Mouse (Mus musculus) hindbrain, embryonic 13.5 days (tissue): ENCODE results near the gene Abtb1. TPM values are rescaled to one million over a fixed set of nuclear protein-coding genes. Genes with fewer than 3 reads are reported as not detected.
A peak's percentile ranks its signal among the peaks of the same experiment; 100 is the strongest.

Experiments
- ATAC-seq: fragments of 200-750 bp; cut with Nextera tagmentation; 2 replicates; pipeline ENCODE4 v1.8.0; 2017; ENCODE audit warnings: moderate TSS enrichment; ENCODE audit not compliant: low FRiP score
- H3K27ac ChIP-seq: fragments of 300-500 bp; sonication (generic); 2 replicates; pipeline ENCODE4 v1.5.1; 2015; ENCODE audit warnings: inconsistent platforms, mild to moderate bottlenecking, moderate library complexity
- H3K27me3 ChIP-seq: fragments of 300-500 bp; sonication (generic); 2 replicates; pipeline ENCODE4 v1.6.1; 2015; ENCODE audit warnings: mild to moderate bottlenecking, inconsistent platforms
- H3K36me3 ChIP-seq: fragments of 300-500 bp; sonication (generic); 2 replicates; pipeline ENCODE4 v1.6.1; 2015; ENCODE audit warnings: mild to moderate bottlenecking, inconsistent platforms
- H3K4me1 ChIP-seq: fragments of 300-500 bp; sonication (generic); replicated peaks from 2 replicates; pipeline ENCODE4 v1.6.1; 2015; ENCODE audit warnings: inconsistent platforms
- H3K4me2 ChIP-seq: fragments of 300-500 bp; sonication (generic); 2 replicates; pipeline ENCODE4 v1.6.1; 2015; ENCODE audit warnings: inconsistent platforms, mild to moderate bottlenecking, moderate library complexity
- H3K4me3 ChIP-seq: fragments of 300-500 bp; sonication (generic); 2 replicates; pipeline ENCODE4 v1.5.1; 2015; ENCODE audit warnings: mild to moderate bottlenecking, inconsistent platforms
- H3K9ac ChIP-seq: fragments of 300-500 bp; sonication (generic); 2 replicates; pipeline ENCODE4 v1.6.1; 2015; ENCODE audit warnings: mild to moderate bottlenecking, inconsistent platforms
- H3K9me3 ChIP-seq: fragments of 300-500 bp; sonication (generic); 2 replicates; pipeline ENCODE4 v1.6.1; 2016; ENCODE audit warnings: inconsistent platforms
- WGBS: fragments of 180-500 bp; shearing (Covaris S2); methylation state at CpG from one replicate; pipeline ENCODE4 v1.1.7; 2015; 5-methylcytosine and 5-hydroxymethylcytosine counted together
- polyA plus RNA-seq: library from polyadenylated mRNA; unstranded; fragments of >200 nt; fragmentation: Nextera tagmentation; extraction: Ambion mirVana; gene quantifications from 2 replicates; pipeline ENCODE4 v1.2.1, GENCODE M21; 2015

Gene Abtb1
- polyA plus RNA-seq, 1 experiment from 2014 or later = 36.3 TPM

DNA sequence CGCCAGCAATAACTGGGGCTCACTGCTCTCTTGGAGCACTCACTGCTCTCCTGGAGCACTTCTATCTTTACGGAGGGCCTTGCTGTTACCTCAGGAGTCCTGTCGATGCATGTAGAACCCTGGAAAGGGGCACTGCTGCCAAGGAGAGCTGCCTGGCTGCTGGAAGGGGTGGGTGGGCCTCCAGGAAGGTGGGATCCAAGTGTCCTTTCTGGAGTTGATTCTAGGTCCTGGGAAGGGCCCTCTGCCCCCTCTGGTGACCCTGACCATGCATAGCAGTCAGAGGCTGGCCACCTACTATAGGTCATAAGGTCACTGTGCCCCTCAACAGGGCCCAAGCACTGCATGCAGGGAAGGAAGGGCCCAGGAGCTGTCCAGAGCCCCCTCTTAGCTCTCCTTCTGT is 14.8 kb downstream of the Abtb1 start:
- 50% methylated on average over 3 of the region's 3 CpGs for WGBS
- H3K4me3 ChIP-seq = no peak overlapping the region
- no peak overlapping the region for H3K4me2 ChIP-seq
- peak overlapping the region; percentile 58 for H3K27ac ChIP-seq
- 0 out of 2 replicates have a peak, but pooled peaks cover 5% of the 10 kb centered on the region for H3K27me3 ChIP-seq
- H3K4me1 ChIP-seq = peaks cover 20% of the 10 kb centered on the region
- H3K9ac ChIP-seq = no peak overlapping the region
- no peaks in the 10 kb centered on the region for H3K9me3 ChIP-seq
- ATAC-seq = no peak
- H3K36me3 ChIP-seq = no peaks in the 10 kb centered on the region

DNA sequence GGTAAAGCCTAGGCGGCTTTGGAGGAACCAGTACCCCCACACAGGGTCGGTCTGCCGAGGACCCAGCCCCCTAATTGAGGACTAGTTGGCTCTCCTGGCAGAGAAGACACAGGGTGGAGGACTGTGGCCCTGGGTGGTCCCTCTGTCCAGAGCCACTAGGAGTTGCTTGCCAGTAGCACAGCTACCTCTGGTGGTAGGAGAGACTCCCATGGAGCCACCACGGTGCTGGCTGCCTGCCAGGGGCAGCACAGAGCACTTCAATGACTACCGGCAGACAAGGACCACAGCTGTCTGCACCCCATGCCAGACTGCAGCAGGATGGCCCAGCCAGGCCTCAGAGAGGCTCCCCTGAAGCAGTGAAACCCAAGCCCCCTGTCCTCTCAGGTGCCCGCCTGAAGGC is 15.2 kb downstream of the Abtb1 start:
- no peak overlapping the region for H3K4me3 ChIP-seq
- H3K9ac ChIP-seq = no peak overlapping the region
- no peaks in the 10 kb centered on the region for H3K9me3 ChIP-seq
- no peak overlapping the region for H3K4me2 ChIP-seq
- 37% methylated on average over 6 of the region's 6 CpGs for WGBS
- H3K36me3 ChIP-seq = no peaks in the 10 kb centered on the region
- peaks cover 22% of the 10 kb centered on the region for H3K4me1 ChIP-seq
- 0 out of 2 replicates have a peak, but pooled peaks cover 5% of the 10 kb centered on the region for H3K27me3 ChIP-seq
- peak overlapping the region; percentile 58 for H3K27ac ChIP-seq
- peak; percentile 27; the same call in 1 of the 2 replicates for ATAC-seq

DNA sequence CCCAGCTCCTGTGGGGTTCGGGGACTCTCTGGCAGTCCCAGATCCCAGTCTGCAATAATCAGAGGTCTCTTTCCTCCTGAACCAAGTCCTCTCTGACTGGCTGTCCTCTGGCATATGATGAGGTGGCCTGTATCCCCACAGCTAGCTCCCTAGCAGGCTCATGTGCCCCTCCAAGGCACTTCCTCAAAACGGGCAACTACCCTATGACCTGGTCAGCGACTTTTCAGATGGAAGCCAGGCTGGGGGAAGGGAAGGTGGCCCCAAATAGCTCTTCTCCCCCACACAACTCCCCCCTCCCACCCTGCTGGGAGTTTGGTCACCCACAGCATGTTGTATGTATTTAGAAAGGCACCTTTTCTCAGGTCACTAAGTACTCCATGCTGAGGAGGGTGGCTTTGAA is 15.7 kb downstream of the Abtb1 start:
- H3K4me1 ChIP-seq = peaks cover 22% of the 10 kb centered on the region
- no peak overlapping the region for H3K27ac ChIP-seq
- no peak overlapping the region for H3K9ac ChIP-seq
- 0 out of 2 replicates have a peak, but pooled peaks cover 5% of the 10 kb centered on the region for H3K27me3 ChIP-seq
- no peak overlapping the region for H3K4me3 ChIP-seq
- no peaks in the 10 kb centered on the region for H3K9me3 ChIP-seq
- no peaks in the 10 kb centered on the region for H3K36me3 ChIP-seq
- no peak for ATAC-seq
- no peak overlapping the region for H3K4me2 ChIP-seq
- WGBS = 58% methylated on average over 3 of the region's 3 CpGs

DNA sequence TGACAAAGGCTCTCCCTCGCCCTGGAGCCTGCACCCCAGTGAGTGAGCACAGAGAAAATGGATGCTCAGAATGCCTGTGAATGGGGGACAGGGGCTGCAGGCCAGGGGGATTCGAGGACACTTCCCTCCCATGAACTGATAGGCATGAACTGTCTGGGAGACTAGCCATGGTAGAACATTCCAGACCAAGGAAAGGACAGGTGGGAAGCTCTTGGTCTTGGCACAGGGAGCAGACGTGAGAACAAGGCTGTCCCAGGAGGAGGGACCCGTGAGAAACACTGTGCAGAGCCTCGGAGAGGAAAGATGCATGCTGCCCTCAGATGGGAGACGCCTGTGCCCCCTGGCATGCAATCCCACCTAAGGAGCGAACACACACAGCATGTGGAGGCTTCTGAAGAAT is 17.6 kb downstream of the Abtb1 start:
- Histone ChIP-seq H3K27ac (no peak overlapping the region), H3K4me3 (no peak overlapping the region), H3K4me2 (no peak overlapping the region), H3K9ac (no peak overlapping the region), H3K9me3 (no peaks in the 10 kb centered on the region), H3K27me3 (0 out of 2 replicates have a peak, but pooled peaks cover 5% of the 10 kb centered on the region), H3K4me1 (peaks cover 22% of the 10 kb centered on the region), H3K36me3 (no peaks in the 10 kb centered on the region)
- no peak for ATAC-seq
- WGBS = 55% methylated on average over 7 of the region's 7 CpGs

DNA sequence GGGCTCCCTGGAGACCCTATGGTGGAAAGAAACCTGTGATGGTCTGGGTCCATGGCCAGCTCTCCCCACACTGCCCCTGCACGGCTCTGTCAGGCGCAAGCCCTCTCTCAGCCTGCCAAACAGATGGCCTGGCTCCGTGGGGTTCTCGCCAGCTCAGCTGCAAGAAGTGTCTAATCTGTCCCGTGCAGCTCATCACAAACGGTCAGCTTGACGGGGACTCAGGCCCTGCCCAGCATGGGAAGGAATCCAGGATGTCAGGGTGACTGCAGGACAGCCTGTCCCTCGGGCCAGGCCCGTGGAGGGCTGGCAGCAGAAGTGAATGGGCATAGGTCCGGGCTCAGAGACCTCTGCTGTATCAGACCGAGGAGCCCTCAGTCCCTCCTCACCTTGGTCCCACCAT is 19.9 kb downstream of the Abtb1 start:
- Histone ChIP-seq H3K36me3 (no peaks in the 10 kb centered on the region), H3K27me3 (0 out of 2 replicates have a peak, but pooled peaks cover 5% of the 10 kb centered on the region), H3K27ac (no peak overlapping the region), H3K4me2 (no peak overlapping the region), H3K9ac (no peak overlapping the region), H3K4me3 (no peak overlapping the region), H3K9me3 (no peaks in the 10 kb centered on the region), H3K4me1 (peaks cover 10% of the 10 kb centered on the region)
- 65% methylated on average over 11 of the region's 11 CpGs for WGBS
- no peak for ATAC-seq

DNA sequence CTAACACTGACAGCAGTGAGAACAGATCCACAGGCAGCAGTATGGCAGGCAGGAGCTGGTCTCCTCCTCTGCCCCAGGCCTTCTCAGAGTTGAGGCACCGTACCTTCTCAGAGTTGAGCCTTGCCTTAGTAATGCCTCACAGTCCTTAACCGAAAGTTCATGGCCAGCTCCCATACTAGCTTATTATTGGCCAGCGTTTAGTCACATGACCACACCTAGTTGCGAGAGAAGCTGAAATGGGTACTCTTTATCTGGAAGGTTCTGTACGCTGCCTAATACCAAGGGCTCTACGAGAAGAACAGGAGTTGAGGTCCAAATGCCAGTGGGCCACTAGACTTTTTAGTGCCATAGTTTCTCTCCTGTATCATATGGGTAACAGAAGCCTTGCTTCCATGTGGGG is 20.5 kb downstream of the Abtb1 start:
- WGBS = 95% methylated on average over 6 of the region's 6 CpGs
- Histone ChIP-seq H3K4me3 (no peak overlapping the region), H3K4me2 (no peak overlapping the region), H3K9ac (no peak overlapping the region), H3K36me3 (no peaks in the 10 kb centered on the region), H3K9me3 (no peaks in the 10 kb centered on the region), H3K4me1 (0 out of 2 replicates have a peak, but pooled peaks cover 4% of the 10 kb centered on the region), H3K27ac (no peak overlapping the region), H3K27me3 (0 out of 2 replicates have a peak, but pooled peaks cover 5% of the 10 kb centered on the region)
- ATAC-seq = no peak

DNA sequence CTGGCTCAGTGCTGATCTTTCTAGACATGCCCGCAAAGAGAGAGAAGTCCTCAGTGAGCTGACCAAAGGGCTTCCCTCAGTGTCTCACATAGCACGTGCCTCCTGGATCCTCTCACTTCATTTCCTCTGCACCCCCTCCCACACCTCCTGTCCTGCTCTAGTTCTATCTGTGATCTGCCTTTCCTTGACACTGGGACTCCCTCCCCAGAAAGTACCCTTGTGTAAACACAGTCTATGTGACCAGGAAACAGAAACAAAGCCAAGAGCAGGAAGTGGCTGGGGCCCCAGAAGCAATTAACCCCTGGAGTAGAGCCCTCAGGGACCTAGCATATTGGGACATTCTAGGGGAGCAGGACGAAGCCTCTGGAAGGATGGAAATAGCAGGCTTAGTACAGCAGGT is 20.9 kb downstream of the Abtb1 start:
- H3K9ac ChIP-seq = no peak overlapping the region
- H3K4me3 ChIP-seq = no peak overlapping the region
- no peak overlapping the region for H3K4me2 ChIP-seq
- 59% methylated on average over 3 of the region's 3 CpGs for WGBS
- 0 out of 2 replicates have a peak, but pooled peaks cover 3% of the 10 kb centered on the region for H3K4me1 ChIP-seq
- H3K36me3 ChIP-seq = no peaks in the 10 kb centered on the region
- ATAC-seq = no peak
- no peak overlapping the region for H3K27ac ChIP-seq
- no peaks in the 10 kb centered on the region for H3K9me3 ChIP-seq
- 0 out of 2 replicates have a peak, but pooled peaks cover 5% of the 10 kb centered on the region for H3K27me3 ChIP-seq

DNA sequence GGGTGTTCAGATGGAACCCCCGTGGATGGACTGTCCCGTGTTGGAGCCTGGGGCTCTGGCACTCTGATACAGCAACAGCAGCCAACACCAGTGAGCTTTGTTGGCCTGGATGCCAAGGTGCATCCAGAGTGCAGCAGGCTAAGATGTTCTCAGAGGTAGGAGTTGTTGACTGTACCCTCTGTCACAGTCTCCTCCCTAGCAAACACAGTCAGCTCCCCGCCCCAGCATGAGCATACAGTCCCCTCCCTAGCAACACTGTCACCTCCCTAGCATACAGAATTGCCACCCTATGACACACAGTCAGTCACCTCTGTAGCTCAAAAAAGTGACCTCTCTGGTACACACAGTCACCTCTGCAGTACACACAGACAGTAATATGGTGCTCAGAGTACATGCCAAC is 24.9 kb downstream of the Abtb1 start:
- Histone ChIP-seq H3K36me3 (no peaks in the 10 kb centered on the region), H3K9ac (no peak overlapping the region), H3K27ac (no peak overlapping the region), H3K4me2 (no peak overlapping the region), H3K4me3 (no peak overlapping the region), H3K4me1 (peaks cover 15% of the 10 kb centered on the region), H3K9me3 (no peaks in the 10 kb centered on the region), H3K27me3 (0 out of 2 replicates have a peak, but pooled peaks cover 3% of the 10 kb centered on the region)
- no peak for ATAC-seq
- 88% methylated on average over 3 of the region's 3 CpGs for WGBS

DNA sequence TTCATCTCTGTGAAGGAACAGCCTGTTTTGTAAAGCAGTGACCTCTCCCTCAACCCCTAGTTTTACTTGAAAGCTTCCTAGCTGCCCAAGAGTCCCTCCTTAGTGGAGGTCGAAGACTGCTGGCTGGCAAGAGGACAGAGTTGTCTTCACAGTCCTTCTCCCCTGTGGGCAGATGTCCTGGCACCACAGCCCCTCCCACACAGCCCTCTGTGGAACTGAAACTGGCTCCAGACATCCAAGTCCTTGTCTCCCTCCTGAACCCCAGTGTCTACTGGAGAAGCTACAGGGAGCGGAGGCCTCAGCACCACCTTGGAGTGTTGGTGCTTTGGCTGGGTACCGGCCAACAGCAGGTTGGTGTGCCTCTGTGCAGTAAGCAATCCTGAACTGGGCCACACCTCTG is 26.3 kb downstream of the Abtb1 start:
- Histone ChIP-seq H3K27ac (no peak overlapping the region), H3K36me3 (no peaks in the 10 kb centered on the region), H3K4me1 (peaks cover 17% of the 10 kb centered on the region), H3K4me3 (no peak overlapping the region), H3K27me3 (0 out of 2 replicates have a peak, but pooled peaks cover 3% of the 10 kb centered on the region), H3K4me2 (no peak overlapping the region), H3K9ac (no peak overlapping the region), H3K9me3 (no peaks in the 10 kb centered on the region)
- no peak for ATAC-seq
- 78% methylated on average over 3 of the region's 3 CpGs for WGBS

DNA sequence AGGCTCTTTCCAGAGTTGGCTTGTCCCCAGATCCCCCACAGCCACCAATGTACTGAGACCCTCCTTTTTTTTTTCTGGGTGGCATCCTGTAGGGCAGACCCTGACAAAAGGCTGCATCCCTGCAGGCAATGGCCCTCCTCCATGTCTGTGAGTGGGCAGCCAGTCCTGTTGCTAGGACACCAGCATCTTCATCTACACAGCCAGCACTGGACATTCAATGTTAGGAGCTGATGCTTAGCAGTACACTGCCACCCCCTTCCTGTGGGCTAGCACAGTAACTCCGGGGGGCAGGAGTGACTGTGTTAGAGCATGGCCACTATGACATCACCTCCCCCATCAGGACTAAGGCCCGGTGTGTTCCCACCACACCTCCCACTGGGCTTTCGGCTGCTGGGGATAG is 26.7 kb downstream of the Abtb1 start:
- WGBS = 43% methylated on average over 3 of the region's 3 CpGs
- no peak for ATAC-seq
- H3K4me2 ChIP-seq = no peak overlapping the region

DNA sequence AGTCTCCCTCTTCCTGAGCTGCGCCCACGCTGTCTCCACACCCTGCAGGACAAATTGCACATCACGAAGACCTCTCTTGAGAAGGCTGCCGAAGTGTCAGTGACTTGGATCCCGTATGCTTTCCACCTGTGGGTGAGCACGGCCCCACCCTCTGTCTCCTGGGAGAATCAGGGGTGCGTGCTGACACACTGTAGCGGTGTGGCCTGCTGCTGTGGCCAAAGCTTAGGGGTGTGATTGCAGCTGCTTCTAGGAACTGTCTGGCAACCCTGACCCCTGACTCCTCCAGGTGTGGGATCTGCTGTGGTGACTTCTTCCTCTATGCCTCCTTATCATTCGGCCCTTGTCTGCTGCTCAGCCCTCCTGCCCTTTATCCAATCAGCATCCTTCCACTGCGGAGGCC is 28.0 kb downstream of the Abtb1 start:
- Histone ChIP-seq H3K27ac (no peak overlapping the region), H3K4me3 (no peak overlapping the region), H3K4me2 (no peak overlapping the region), H3K27me3 (0 out of 2 replicates have a peak, but pooled peaks cover 3% of the 10 kb centered on the region), H3K4me1 (peaks cover 29% of the 10 kb centered on the region), H3K9ac (no peak overlapping the region), H3K36me3 (no peaks in the 10 kb centered on the region), H3K9me3 (no peaks in the 10 kb centered on the region)
- 83% methylated on average over 10 of the region's 10 CpGs for WGBS
- no peak for ATAC-seq

More for the DNA sequence above, 26.7 kb downstream of the Abtb1 start:
- H3K4me1 ChIP-seq = peaks cover 21% of the 10 kb centered on the region
- no peak overlapping the region for H3K9ac ChIP-seq
- H3K27ac ChIP-seq = no peak overlapping the region
- 0 out of 2 replicates have a peak, but pooled peaks cover 3% of the 10 kb centered on the region for H3K27me3 ChIP-seq
- no peak overlapping the region for H3K4me3 ChIP-seq
- H3K9me3 ChIP-seq = no peaks in the 10 kb centered on the region
- H3K36me3 ChIP-seq = no peaks in the 10 kb centered on the region

DNA sequence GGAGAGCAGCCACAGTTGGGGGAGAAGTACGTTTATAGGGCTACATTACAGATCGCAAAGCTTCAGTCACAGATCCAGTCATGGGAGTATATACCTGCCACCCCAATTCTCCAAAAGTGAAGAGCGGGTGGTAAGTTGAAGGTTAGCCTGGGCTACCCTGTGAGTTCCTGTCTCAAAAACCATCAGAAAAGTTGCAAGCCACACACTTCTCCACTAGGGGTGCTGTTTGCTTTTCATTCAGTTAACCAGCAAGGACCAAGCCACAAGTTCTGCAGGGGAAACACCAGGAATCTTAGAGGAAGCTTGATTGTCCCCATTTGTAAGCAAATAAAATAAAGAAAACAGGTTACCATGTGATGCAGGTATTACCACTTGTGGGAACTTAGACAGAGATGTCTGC is 28.9 kb downstream of the Abtb1 start:
- 0 out of 2 replicates have a peak, but pooled peaks cover 3% of the 10 kb centered on the region for H3K27me3 ChIP-seq
- no peaks in the 10 kb centered on the region for H3K36me3 ChIP-seq
- H3K27ac ChIP-seq = no peak overlapping the region
- H3K4me3 ChIP-seq = no peak overlapping the region
- ATAC-seq = no peak
- H3K4me2 ChIP-seq = no peak overlapping the region
- H3K9ac ChIP-seq = no peak overlapping the region
- peaks cover 29% of the 10 kb centered on the region for H3K4me1 ChIP-seq
- 71% methylated on average over 3 of the region's 3 CpGs for WGBS
- no peaks in the 10 kb centered on the region for H3K9me3 ChIP-seq

DNA sequence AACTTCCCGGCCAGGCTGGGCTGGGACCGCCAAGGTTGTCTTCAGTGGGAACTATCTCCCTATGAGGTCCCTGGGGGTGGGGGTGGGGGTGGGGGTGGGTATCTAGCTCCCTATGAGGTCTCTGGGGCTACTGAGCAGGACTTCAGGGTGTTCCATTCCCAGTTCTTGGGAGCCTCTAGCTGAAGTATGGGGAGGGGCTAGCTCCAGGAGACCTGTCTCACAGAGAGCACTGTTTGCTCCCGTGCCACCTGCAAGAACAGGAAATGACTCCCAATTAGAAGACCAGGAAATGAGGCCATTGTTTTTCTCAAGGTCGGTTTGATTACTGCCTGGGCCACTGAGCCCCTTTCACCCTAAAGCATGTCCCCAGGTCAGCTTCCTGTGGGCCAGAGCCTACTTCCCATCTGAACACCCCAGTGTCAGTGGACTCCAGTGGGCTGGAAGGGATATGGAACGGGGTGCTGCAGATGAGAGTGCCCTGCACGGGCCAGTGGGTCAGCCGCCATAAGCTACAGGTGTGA is 29.8 kb downstream of the Abtb1 start:
- no peak overlapping the region for H3K27ac ChIP-seq
- no peak for ATAC-seq
- H3K9me3 ChIP-seq = no peaks in the 10 kb centered on the region
- peaks cover 29% of the 10 kb centered on the region for H3K4me1 ChIP-seq
- 0 out of 2 replicates have a peak, but pooled peaks cover 3% of the 10 kb centered on the region for H3K27me3 ChIP-seq
- H3K36me3 ChIP-seq = no peaks in the 10 kb centered on the region
- no peak overlapping the region for H3K4me3 ChIP-seq
- H3K4me2 ChIP-seq = no peak overlapping the region
- 73% methylated on average over 7 of the region's 7 CpGs for WGBS
- H3K9ac ChIP-seq = no peak overlapping the region
